9 mouse cellular contexts compared by ENCODE assay signal in genomic region chr10:70506499-70507168, GRCm38 (mm10).
DNase-seq lines count a peak whose midpoint lies in the region; ATAC-seq and TF ChIP-seq lines count a peak whose summit lies in the region.
"Had no signal": no experiment of that assay in that cellular context is flagged by ENCODE, and none has a peak within 500 bp of the region (broad histone marks: within the 10 kb centered on the region; RNA-seq: fewer than 3 reads in every experiment).

No protein-coding gene starts in this region.

- H3K27ac ChIP-seq in heart, adult 2 months = no peak overlapping the region
- H3K27ac ChIP-seq in heart, embryonic 10.5 days = no peak overlapping the region
- no peak overlapping the region for H3K27ac ChIP-seq in midbrain, embryonic 10.5 days (replicated peaks)
- H3K27ac ChIP-seq in midbrain, embryonic 14.5 days (replicated peaks; ENCODE audit: low read depth, low read length) = no peak overlapping the region

- H3K4me1 ChIP-seq in heart, adult 2 months (ENCODE audit: control insufficient read depth, insufficient read depth, low read length) = peaks cover 4% of the 10 kb centered on the region
- no peaks in the 10 kb centered on the region; the same call in 1 of the 2 replicates for H3K4me1 ChIP-seq in heart, embryonic 10.5 days
- H3K4me1 ChIP-seq in midbrain, embryonic 10.5 days = peaks cover 13% of the 10 kb centered on the region
- peaks cover 4% of the 10 kb centered on the region; the same call in 1 of the 2 replicates for H3K4me1 ChIP-seq in midbrain, embryonic 14.5 days (ENCODE audit: control insufficient read depth, insufficient read depth, low read length)

- 43% methylated on average over 15 of the region's 15 CpGs for WGBS in heart, adult 2 months
- WGBS in heart, embryonic 10.5 days = 59% methylated on average over 15 of the region's 15 CpGs
- WGBS in midbrain, embryonic 10.5 days = 62% methylated on average over 15 of the region's 15 CpGs
- WGBS in midbrain, embryonic 14.5 days = 50% methylated on average over 15 of the region's 15 CpGs

- no peak overlapping the region for H3K4me3 ChIP-seq in heart, adult 2 months
- H3K4me3 ChIP-seq in heart, embryonic 10.5 days = no peak overlapping the region
- no peak overlapping the region for H3K4me3 ChIP-seq in midbrain, embryonic 10.5 days
- no peak overlapping the region for H3K4me3 ChIP-seq in midbrain, embryonic 14.5 days (replicated peaks; ENCODE audit: low read depth, low read length)

- peak; percentile 67 for TF ChIP-seq CTCF in heart, adult 2 months (IDR thresholded peaks at IDR 0.05)

- TF ChIP-seq POLR2A in heart, adult 2 months (IDR thresholded peaks at IDR 0.05; ENCODE audit: insufficient read depth, low read depth, low read length) = no peak

- H3K9ac ChIP-seq in heart, adult 2 months (ENCODE audit: low read depth, low read length) = no peak overlapping the region
- H3K9ac ChIP-seq in midbrain, embryonic 14.5 days (replicated peaks; ENCODE audit: low read length) = no peak overlapping the region

- no peaks in the 10 kb centered on the region for H3K27me3 ChIP-seq in heart, adult 2 months (ENCODE audit: control insufficient read depth, insufficient read depth, low read length)
- H3K27me3 ChIP-seq in heart, embryonic 10.5 days (ENCODE audit: insufficient read depth, poor library complexity, severe bottlenecking) = no peaks in the 10 kb centered on the region
- no peaks in the 10 kb centered on the region for H3K27me3 ChIP-seq in midbrain, embryonic 10.5 days (ENCODE audit: low read depth, poor library complexity, severe bottlenecking)
- H3K27me3 ChIP-seq in midbrain, embryonic 14.5 days (ENCODE audit: control insufficient read depth, insufficient read depth, low read length) = no peaks in the 10 kb centered on the region

- H3K36me3 ChIP-seq in heart, adult 2 months (ENCODE audit: control insufficient read depth, insufficient read depth, low read length) = no peaks in the 10 kb centered on the region
- H3K36me3 ChIP-seq in heart, embryonic 10.5 days = peaks cover 3% of the 10 kb centered on the region; the same call in 1 of the 2 replicates
- H3K36me3 ChIP-seq in midbrain, embryonic 10.5 days = peaks cover 10% of the 10 kb centered on the region; the same call in 1 of the 2 replicates
- no peaks in the 10 kb centered on the region; the same call in 1 of the 2 replicates for H3K36me3 ChIP-seq in midbrain, embryonic 14.5 days (ENCODE audit: control insufficient read depth, insufficient read depth, low read length)

- TF ChIP-seq EP300 in heart, adult 2 months (IDR thresholded peaks at IDR 0.05; ENCODE audit: insufficient read depth, low read depth, low read length) = no peak

- 0 out of 2 replicates have a peak, but pooled peaks cover 3% of the 10 kb centered on the region for H3K9me3 ChIP-seq in heart, embryonic 10.5 days
- H3K9me3 ChIP-seq in midbrain, embryonic 10.5 days (replicated peaks) = peaks cover 13% of the 10 kb centered on the region; the same call in 1 of the 2 replicates
- no peaks in the 10 kb centered on the region for H3K9me3 ChIP-seq in midbrain, embryonic 14.5 days (ENCODE audit: control insufficient read depth, low read length)

- no peaks in the 10 kb centered on the region for H3K79me2 ChIP-seq in heart, adult 2 months (replicated peaks; ENCODE audit: control insufficient read depth, insufficient read depth, low read length)

- no peak overlapping the region for H3K4me2 ChIP-seq in midbrain, embryonic 14.5 days (ENCODE audit: low read length)

- peak in 1 of 2 experiments; percentile 26 for DNase-seq in heart, adult 2 months
- DNase-seq in heart, embryonic 10.5 days (ENCODE audit: low spot score) = no peak
- peak; percentile 23 for DNase-seq in midbrain, embryonic 10.5 days (ENCODE audit: low spot score)
- no peak for DNase-seq in midbrain, embryonic 14.5 days
- peak; percentile 51 for DNase-seq in cerebellum, adult 11-12 months
- DNase-seq in retina, embryonic 14.5 days (ENCODE audit: low spot score) = peak; percentile 61
- DNase-seq in ovary, adult 18-20 months (ENCODE audit: low spot score) = no peak
- no peak for DNase-seq in heart, postnatal 4 days
- DNase-seq: gastrocnemius, postnatal 14 days had no signal

- intact Hi-C loops in heart, adult 2 months (cut with DNase I) = loop anchor here (2.0 to 5.0 kb wide), 2 partner anchors 138 to 189 kb away; no protein-coding TSS in a partner anchor

- ATAC-seq in midbrain, embryonic 14.5 days (ENCODE audit: low FRiP score, low TSS enrichment) = no peak

Comparison
In these comparisons a context has a peak if more than half of its experiments do, and no peak if none do; other contexts are left out.
1. DNase-seq: peak in midbrain, embryonic 10.5 days (single experiment), cerebellum, adult 11-12 months (single experiment) and retina, embryonic 14.5 days (single experiment); none in heart, embryonic 10.5 days (single experiment), midbrain, embryonic 14.5 days (single experiment), ovary, adult 18-20 months (single experiment) and heart, postnatal 4 days (single experiment).